8 mouse cellular contexts compared by ENCODE assay signal in genomic region chr11:120625152-120625775, GRCm38 (mm10). TPM values are rescaled to one million over a fixed set of nuclear protein-coding genes. Genes with fewer than 3 reads are reported as not detected.
A peak's percentile ranks its signal among the peaks of the same experiment; 100 is the strongest.
DNase-seq lines count a peak whose midpoint lies in the region; ATAC-seq and TF ChIP-seq lines count a peak whose summit lies in the region.

Gene Sirt7, minus strand, starts transcription at chr11:120625240.

- no peak for ATAC-seq in embryonic facial prominence, embryonic 13.5 days (ENCODE audit: insufficient number of reproducible peaks, insufficient read depth, low FRiP score, low TSS enrichment, low read depth)
- ATAC-seq in hindbrain, embryonic 12.5 days (ENCODE audit: low FRiP score): peak; percentile 29
- no peak for ATAC-seq in liver, embryonic 12.5 days
- ATAC-seq in stomach, embryonic 16.5 days (ENCODE audit: insufficient read depth, low FRiP score): peak; percentile 18; the same call in 1 of the 2 replicates

- TF ChIP-seq POLR2A in heart, adult 2 months (IDR thresholded peaks at IDR 0.05; ENCODE audit: insufficient read depth, low read depth, low read length): no peak

- TF ChIP-seq EP300 in heart, adult 2 months (IDR thresholded peaks at IDR 0.05; ENCODE audit: insufficient read depth, low read depth, low read length): no peak

- H3K4me3 ChIP-seq in heart, adult 2 months: peak within 1 kb of the TSS; percentile 70
- peak within 1 kb of the TSS; percentile 98 for H3K4me3 ChIP-seq in E14TG2a.4 (replicated peaks; ENCODE audit: low read length)
- H3K4me3 ChIP-seq in embryonic facial prominence, embryonic 13.5 days: peak within 1 kb of the TSS; percentile 99
- peak within 1 kb of the TSS; percentile 99 for H3K4me3 ChIP-seq in hindbrain, embryonic 12.5 days
- peak within 1 kb of the TSS; percentile 99 for H3K4me3 ChIP-seq in liver, embryonic 12.5 days
- peak within 1 kb of the TSS; percentile 100 for H3K4me3 ChIP-seq in stomach, embryonic 16.5 days (replicated peaks; ENCODE audit: low read length)

- whole genome bisulfite sequencing in heart, adult 2 months: 8% methylated on average over 5 of the region's 5 CpGs
- WGBS in embryonic facial prominence, embryonic 13.5 days: 11% methylated on average over 5 of the region's 5 CpGs
- 26% methylated on average over 5 of the region's 5 CpGs for WGBS in hindbrain, embryonic 12.5 days
- 20% methylated on average over 5 of the region's 5 CpGs for WGBS in liver, embryonic 12.5 days (ENCODE audit: insufficient replicate concordance)
- 16% methylated on average over 5 of the region's 5 CpGs for WGBS in stomach, embryonic 16.5 days

- TF ChIP-seq CTCF in heart, adult 2 months (IDR thresholded peaks at IDR 0.05): no peak
- no peak for TF ChIP-seq CTCF in E14TG2a.4 (conservative IDR thresholded peaks at IDR 0.05; ENCODE audit: low read length)

- H3K4me2 ChIP-seq in embryonic facial prominence, embryonic 13.5 days: peak within 1 kb of the TSS; percentile 99
- H3K4me2 ChIP-seq in hindbrain, embryonic 12.5 days (replicated peaks): peak within 1 kb of the TSS; percentile 99
- peak within 1 kb of the TSS; percentile 92 for H3K4me2 ChIP-seq in liver, embryonic 12.5 days
- H3K4me2 ChIP-seq in stomach, embryonic 16.5 days (ENCODE audit: low read depth, low read length): peak within 1 kb of the TSS; percentile 90

- H3K27me3 ChIP-seq in heart, adult 2 months (ENCODE audit: control insufficient read depth, insufficient read depth, low read length): no peaks in the 10 kb centered on the region
- no peaks in the 10 kb centered on the region for H3K27me3 ChIP-seq in E14TG2a.4 (ENCODE audit: insufficient read depth, low read length)
- no peaks in the 10 kb centered on the region for H3K27me3 ChIP-seq in embryonic facial prominence, embryonic 13.5 days
- H3K27me3 ChIP-seq in hindbrain, embryonic 12.5 days: no peaks in the 10 kb centered on the region
- H3K27me3 ChIP-seq in liver, embryonic 12.5 days (replicated peaks): no peaks in the 10 kb centered on the region
- no peaks in the 10 kb centered on the region for H3K27me3 ChIP-seq in stomach, embryonic 16.5 days (ENCODE audit: control insufficient read depth, insufficient read depth, low read length)

- H3K79me2 ChIP-seq in heart, adult 2 months (replicated peaks; ENCODE audit: control insufficient read depth, insufficient read depth, low read length): peaks cover 5% of the 10 kb centered on the region; the same call in 1 of the 2 replicates

- no peaks in the 10 kb centered on the region for H3K9me3 ChIP-seq in E14TG2a.4 (ENCODE audit: low read length)
- no peaks in the 10 kb centered on the region for H3K9me3 ChIP-seq in embryonic facial prominence, embryonic 13.5 days
- no peaks in the 10 kb centered on the region for H3K9me3 ChIP-seq in hindbrain, embryonic 12.5 days (replicated peaks)
- H3K9me3 ChIP-seq in liver, embryonic 12.5 days (replicated peaks): no peaks in the 10 kb centered on the region
- no peaks in the 10 kb centered on the region for H3K9me3 ChIP-seq in stomach, embryonic 16.5 days (replicated peaks; ENCODE audit: control insufficient read depth, low read length)

- peaks cover 12% of the 10 kb centered on the region for H3K4me1 ChIP-seq in heart, adult 2 months (ENCODE audit: control insufficient read depth, insufficient read depth, low read length)
- peaks cover 83% of the 10 kb centered on the region for H3K4me1 ChIP-seq in E14TG2a.4 (replicated peaks; ENCODE audit: low read depth, low read length)
- H3K4me1 ChIP-seq in embryonic facial prominence, embryonic 13.5 days: peaks cover 25% of the 10 kb centered on the region
- H3K4me1 ChIP-seq in hindbrain, embryonic 12.5 days: peaks cover 29% of the 10 kb centered on the region
- peaks cover 70% of the 10 kb centered on the region for H3K4me1 ChIP-seq in liver, embryonic 12.5 days
- peaks cover 27% of the 10 kb centered on the region for H3K4me1 ChIP-seq in stomach, embryonic 16.5 days (ENCODE audit: control insufficient read depth, insufficient read depth, low read length)

- peak within 1 kb of the TSS; percentile 74 for H3K9ac ChIP-seq in heart, adult 2 months (ENCODE audit: low read depth, low read length)
- H3K9ac ChIP-seq in embryonic facial prominence, embryonic 13.5 days: peak within 1 kb of the TSS; percentile 85
- peak within 1 kb of the TSS; percentile 87 for H3K9ac ChIP-seq in hindbrain, embryonic 12.5 days
- H3K9ac ChIP-seq in liver, embryonic 12.5 days: peak within 1 kb of the TSS; percentile 97
- H3K9ac ChIP-seq in stomach, embryonic 16.5 days (ENCODE audit: low read length): peak within 1 kb of the TSS; percentile 83

- H3K36me3 ChIP-seq in heart, adult 2 months (ENCODE audit: control insufficient read depth, insufficient read depth, low read length): no peaks in the 10 kb centered on the region
- peaks cover 79% of the 10 kb centered on the region for H3K36me3 ChIP-seq in E14TG2a.4 (ENCODE audit: insufficient read depth, low read length)
- H3K36me3 ChIP-seq in embryonic facial prominence, embryonic 13.5 days: peaks cover 59% of the 10 kb centered on the region
- peaks cover 55% of the 10 kb centered on the region for H3K36me3 ChIP-seq in hindbrain, embryonic 12.5 days
- peaks cover 71% of the 10 kb centered on the region for H3K36me3 ChIP-seq in liver, embryonic 12.5 days
- H3K36me3 ChIP-seq in stomach, embryonic 16.5 days (ENCODE audit: control insufficient read depth, insufficient read depth, low read length): peaks cover 11% of the 10 kb centered on the region; the same call in 1 of the 2 replicates

- intact Hi-C loops in heart, adult 2 months (cut with DNase I): loop anchor here (2.0 kb wide), 1 partner anchor 88 kb away; the partner anchor contains the start of genes Cenpx and Lrrc45

- no peak for DNase-seq in heart, adult 2 months
- DNase-seq in heart, adult 9 months (ENCODE audit: low spot score in 2 of 2): no peak
- DNase-seq in Muller cell, postnatal 12 days (ENCODE audit: inconsistent ontology term): no peak

- H3K27ac ChIP-seq in heart, adult 2 months: peak within 1 kb of the TSS; percentile 78
- H3K27ac ChIP-seq in embryonic facial prominence, embryonic 13.5 days: peak within 1 kb of the TSS; percentile 73
- H3K27ac ChIP-seq in hindbrain, embryonic 12.5 days: peak within 1 kb of the TSS; percentile 80
- peak within 1 kb of the TSS; percentile 96 for H3K27ac ChIP-seq in liver, embryonic 12.5 days
- peak within 1 kb of the TSS; percentile 89 for H3K27ac ChIP-seq in stomach, embryonic 16.5 days (ENCODE audit: low read length)

RNA-seq across cellular contexts. Expression of gene Sirt7, which starts in this region (rescaled TPM):
- 1 to 10 TPM; 7.0 to 7.4 TPM for total RNA-seq in heart, adult 2 months (2021)
- 23.7 and 25.9 TPM in 2 replicates for polyA plus RNA-seq in heart, adult 2 months (2012; rRNA removed)
- 26.6 and 30.0 TPM in 2 replicates for polyA plus RNA-seq in embryonic facial prominence, embryonic 13.5 days (2015; fragmentation: Nextera tagmentation; extraction: Ambion mirVana)
- polyA plus RNA-seq in hindbrain, embryonic 12.5 days (2016; fragmentation: Nextera tagmentation; extraction: Ambion mirVana): 43.9 and 50.0 TPM in 2 replicates
- 43.1 and 45.3 TPM in 2 replicates for polyA plus RNA-seq in liver, embryonic 12.5 days (2016; fragmentation: Nextera tagmentation; extraction: Ambion mirVana)
- 36.6 and 37.7 TPM in 2 replicates for polyA plus RNA-seq in stomach, embryonic 16.5 days (2015; fragmentation: Nextera tagmentation; extraction: Ambion mirVana)

Comparison
In these comparisons a context has a peak if more than half of its experiments do, and no peak if none do; other contexts are left out.
1. ATAC-seq: peak in hindbrain, embryonic 12.5 days (single experiment) and stomach, embryonic 16.5 days (single experiment); none in embryonic facial prominence, embryonic 13.5 days (single experiment) and liver, embryonic 12.5 days (single experiment).
2. Peak in every context shown above with its lines, with median percentiles within 50 percentile points of each other: H3K27ac ChIP-seq, H3K4me3 ChIP-seq, H3K9ac ChIP-seq and H3K4me2 ChIP-seq.